Mouse (Mus musculus) activated CD4-positive, CD25-positive, alpha-beta regulatory T cell, adult 4 months (primary cell): ENCODE measurements around the gene Calcoco1. TPM values are rescaled to one million over a fixed set of nuclear protein-coding genes. Genes with fewer than 3 reads are reported as not detected.

Experiments
- ATAC-seq: one replicate; pipeline ENCODE4 v1.8.0; 2017
- polyA plus RNA-seq, 2 experiments: library from polyadenylated mRNA; unstranded; fragments of 100-300 nt; shearing (Covaris generic); gene quantifications; one replicate each; pipeline ENCODE4 v1.2.1; 2017

The Calcoco1 gene
- polyA plus RNA-seq, 2 experiments from 2014 or later = 26.1 to 39.2 TPM

GRCm38 (mm10) chr15:102737092-102737491, 15.1 kb upstream of the Calcoco1 start:
- no peak for ATAC-seq

GRCm38 (mm10) chr15:102736127-102736944, 14.4 kb upstream of the Calcoco1 start:
- no peak for ATAC-seq

GRCm38 (mm10) chr15:102735031-102735430, 13.1 kb upstream of the Calcoco1 start:
- no peak for ATAC-seq

GRCm38 (mm10) chr15:102733759-102734531, 12.0 kb upstream of the Calcoco1 start:
- no peak for ATAC-seq

GRCm38 (mm10) chr15:102733233-102733632, 11.3 kb upstream of the Calcoco1 start:
- no peak for ATAC-seq

GRCm38 (mm10) chr15:102732406-102732805, 10.4 kb upstream of the Calcoco1 start:
- ATAC-seq = no peak

GRCm38 (mm10) chr15:102727951-102728350, 6.0 kb upstream of the Calcoco1 start:
- no peak for ATAC-seq

GRCm38 (mm10) chr15:102723358-102724135, 1.6 kb upstream of the Calcoco1 start:
- ATAC-seq = no peak

GRCm38 (mm10) chr15:102722500-102722931, 538 bp upstream of the Calcoco1 start:
- ATAC-seq = no peak

GRCm38 (mm10) chr15:102721016-102721898, 721 bp downstream of the Calcoco1 start:
- ATAC-seq = peak; percentile 65

GRCm38 (mm10) chr15:102716132-102716531, 5.8 kb downstream of the Calcoco1 start:
- no peak for ATAC-seq

GRCm38 (mm10) chr15:102707736-102708269, 14.2 kb downstream of the Calcoco1 start:
- no peak for ATAC-seq

GRCm38 (mm10) chr15:102705923-102706503, 16.0 kb downstream of the Calcoco1 start:
- no peak for ATAC-seq

GRCm38 (mm10) chr15:102705226-102705894, 16.6 kb downstream of the Calcoco1 start:
- no peak for ATAC-seq

- no peak for ATAC-seq
These were observed 17.2 kb downstream of the Calcoco1 start for GRCm38 (mm10) chr15:102704806-102705205.

- no peak for ATAC-seq
These were observed 19.0 kb downstream of the Calcoco1 start for GRCm38 (mm10) chr15:102702972-102703371.

- no peak for ATAC-seq
These were observed 23.8 kb downstream of the Calcoco1 start for GRCm38 (mm10) chr15:102698193-102698592.

GRCm38 (mm10) chr15:102696899-102697298, 25.1 kb downstream of the Calcoco1 start:
- ATAC-seq = no peak

- ATAC-seq = no peak
These were observed 28.4 kb downstream of the Calcoco1 start for GRCm38 (mm10) chr15:102693600-102693999.

GRCm38 (mm10) chr15:102692991-102693411, 29.0 kb downstream of the Calcoco1 start:
- ATAC-seq = no peak
